Mouse (Mus musculus): ENCODE measurements around the gene Wfikkn1. TPM values are rescaled to one million over a fixed set of nuclear protein-coding genes. Genes with fewer than 3 reads are reported as not detected.
A peak's percentile ranks its signal among the peaks of the same experiment; 100 is the strongest.

Gene Wfikkn1
- polyA plus RNA-seq, 1 experiment: 0.25 TPM

GRCm38 (mm10) chr17:25840519-25840918 is 40.1 kb downstream of the Wfikkn1 start:
- Histone ChIP-seq H3K4me2 (ENCODE audit: low read depth) (no peak overlapping the region), H3K4me3 (no peak overlapping the region), H3K36me3 (ENCODE audit: control insufficient read depth, insufficient read depth) (peaks cover 13% of the 10 kb centered on the region), H3K79me2 (ENCODE audit: control insufficient read depth, insufficient read depth) (peaks cover 12% of the 10 kb centered on the region), H3ac (ENCODE audit: control insufficient read depth, insufficient read length) (no peak overlapping the region), H3K27me3 (ENCODE audit: control insufficient read depth, insufficient read depth, insufficient read length) (no peaks in the 10 kb centered on the region)
- TF ChIP-seq MAX (IDR thresholded peaks at IDR 0.05; ENCODE audit: low read depth) (no peak), TCF12 (IDR thresholded peaks at IDR 0.05; ENCODE audit: insufficient read depth, poor library complexity, severe bottlenecking) (no peak), CEBPB (IDR thresholded peaks at IDR 0.05; ENCODE audit: insufficient read depth, poor library complexity, severe bottlenecking) (no peak), USF1 (IDR thresholded peaks at IDR 0.05; ENCODE audit: low read depth) (no peak), SRF (IDR thresholded peaks at IDR 0.05; ENCODE audit: control insufficient read depth, insufficient read length, low read depth) (no peak), MYOD1 (IDR thresholded peaks at IDR 0.05; ENCODE audit: control insufficient read depth in 1 of 3, insufficient read length in 2 of 3, low read depth in 2 of 3) (no peak), TCF3 (IDR thresholded peaks at IDR 0.05; ENCODE audit: insufficient read length, low read depth) (no peak), POLR2AphosphoS2 (IDR thresholded peaks at IDR 0.05; ENCODE audit: insufficient read length, low read depth) (no peak), POLR2A (IDR thresholded peaks at IDR 0.05; ENCODE audit: insufficient read length, low read depth) (no peak), MYOG (IDR thresholded peaks at IDR 0.05; ENCODE audit: control insufficient read depth in 1 of 3, insufficient read depth in 1 of 3, insufficient read length in 2 of 3, low read depth in 2 of 3) (no peak), REST (IDR thresholded peaks at IDR 0.05; ENCODE audit: insufficient read depth, insufficient read length) (no peak), E2F4 (IDR thresholded peaks at IDR 0.05; ENCODE audit: insufficient read depth) (no peak)

- Histone ChIP-seq H3K4me3 (no peak overlapping the region), H3ac (ENCODE audit: control insufficient read depth, insufficient read length) (no peak overlapping the region), H3K36me3 (ENCODE audit: control insufficient read depth, insufficient read depth) (peaks cover 13% of the 10 kb centered on the region), H3K4me2 (ENCODE audit: low read depth) (no peak overlapping the region), H3K27me3 (ENCODE audit: control insufficient read depth, insufficient read depth, insufficient read length) (no peaks in the 10 kb centered on the region), H3K79me2 (ENCODE audit: control insufficient read depth, insufficient read depth) (peaks cover 14% of the 10 kb centered on the region)
- TF ChIP-seq MYOG (IDR thresholded peaks at IDR 0.05; ENCODE audit: control insufficient read depth in 1 of 3, insufficient read depth in 1 of 3, insufficient read length in 2 of 3, low read depth in 2 of 3) (no peak), TCF12 (IDR thresholded peaks at IDR 0.05; ENCODE audit: insufficient read depth, poor library complexity, severe bottlenecking) (no peak), E2F4 (IDR thresholded peaks at IDR 0.05; ENCODE audit: insufficient read depth) (no peak), CEBPB (IDR thresholded peaks at IDR 0.05; ENCODE audit: insufficient read depth, poor library complexity, severe bottlenecking) (no peak)
These were observed 41.0 kb downstream of the Wfikkn1 start for GRCm38 (mm10) chr17:25839455-25840235.

GRCm38 (mm10) chr17:25838904-25839303 is 41.8 kb downstream of the Wfikkn1 start:
- H3K4me3 ChIP-seq: no peak overlapping the region
- H3K27me3 ChIP-seq (ENCODE audit: control insufficient read depth, insufficient read depth, insufficient read length): no peaks in the 10 kb centered on the region
- H3K79me2 ChIP-seq (ENCODE audit: control insufficient read depth, insufficient read depth): peaks cover 20% of the 10 kb centered on the region
- no peak overlapping the region for H3K4me2 ChIP-seq (ENCODE audit: low read depth)
- no peak for TF ChIP-seq TCF3 (IDR thresholded peaks at IDR 0.05; ENCODE audit: insufficient read length, low read depth)
- no peak for TF ChIP-seq POLR2AphosphoS2 (IDR thresholded peaks at IDR 0.05; ENCODE audit: insufficient read length, low read depth)
- no peak for TF ChIP-seq SRF (IDR thresholded peaks at IDR 0.05; ENCODE audit: control insufficient read depth, insufficient read length, low read depth)
- no peak for TF ChIP-seq USF1 (IDR thresholded peaks at IDR 0.05; ENCODE audit: low read depth)
- no peak for TF ChIP-seq MYOD1 (IDR thresholded peaks at IDR 0.05; ENCODE audit: control insufficient read depth in 1 of 3, insufficient read length in 2 of 3, low read depth in 2 of 3)
- TF ChIP-seq CEBPB (IDR thresholded peaks at IDR 0.05; ENCODE audit: insufficient read depth, poor library complexity, severe bottlenecking): no peak
- no peak for TF ChIP-seq E2F4 (IDR thresholded peaks at IDR 0.05; ENCODE audit: insufficient read depth)
- TF ChIP-seq REST (IDR thresholded peaks at IDR 0.05; ENCODE audit: insufficient read depth, insufficient read length): no peak
- no peak for TF ChIP-seq MAX (IDR thresholded peaks at IDR 0.05; ENCODE audit: low read depth)
- no peak for TF ChIP-seq TCF12 (IDR thresholded peaks at IDR 0.05; ENCODE audit: insufficient read depth, poor library complexity, severe bottlenecking)
- TF ChIP-seq MYOG (IDR thresholded peaks at IDR 0.05; ENCODE audit: control insufficient read depth in 1 of 3, insufficient read depth in 1 of 3, insufficient read length in 2 of 3, low read depth in 2 of 3): no peak
- TF ChIP-seq POLR2A (IDR thresholded peaks at IDR 0.05; ENCODE audit: insufficient read length, low read depth): no peak
- H3ac ChIP-seq (ENCODE audit: control insufficient read depth, insufficient read length): no peak overlapping the region
- peaks cover 13% of the 10 kb centered on the region for H3K36me3 ChIP-seq (ENCODE audit: control insufficient read depth, insufficient read depth)

GRCm38 (mm10) chr17:25837533-25837932 is 43.1 kb downstream of the Wfikkn1 start:
- Histone ChIP-seq H3K27me3 (ENCODE audit: control insufficient read depth, insufficient read depth, insufficient read length) (no peaks in the 10 kb centered on the region), H3K4me2 (ENCODE audit: low read depth) (no peak overlapping the region), H3K79me2 (ENCODE audit: control insufficient read depth, insufficient read depth) (peaks cover 14% of the 10 kb centered on the region), H3K36me3 (ENCODE audit: control insufficient read depth, insufficient read depth) (peaks cover 13% of the 10 kb centered on the region), H3ac (ENCODE audit: control insufficient read depth, insufficient read length) (no peak overlapping the region), H3K4me3 (no peak overlapping the region)
- TF ChIP-seq TCF12 (IDR thresholded peaks at IDR 0.05; ENCODE audit: insufficient read depth, poor library complexity, severe bottlenecking) (no peak), POLR2AphosphoS2 (IDR thresholded peaks at IDR 0.05; ENCODE audit: insufficient read length, low read depth) (peak; percentile 34)

GRCm38 (mm10) chr17:25837076-25837410 is 43.6 kb downstream of the Wfikkn1 start, which contains the start of gene Rhbdl1:
Gene Rhbdl1, minus strand, starts transcription at chr17:25837295.
- Histone ChIP-seq H3K4me3 (no peak within 1 kb of the TSS), H3K4me2 (ENCODE audit: low read depth) (no peak within 1 kb of the TSS), H3K36me3 (ENCODE audit: control insufficient read depth, insufficient read depth) (peaks cover 13% of the 10 kb centered on the region), H3K79me2 (ENCODE audit: control insufficient read depth, insufficient read depth) (peaks cover 17% of the 10 kb centered on the region), H3K27me3 (ENCODE audit: control insufficient read depth, insufficient read depth, insufficient read length) (no peaks in the 10 kb centered on the region), H3ac (ENCODE audit: control insufficient read depth, insufficient read length) (no peak within 1 kb of the TSS)
- no peak for TF ChIP-seq MAX (IDR thresholded peaks at IDR 0.05; ENCODE audit: low read depth)
- TF ChIP-seq POLR2AphosphoS2 (IDR thresholded peaks at IDR 0.05; ENCODE audit: insufficient read length, low read depth): peak; percentile 88

Data from myocyte (in vitro differentiated cells).